Mouse (Mus musculus) testis, postnatal 14 days (tissue): Measurements from ENCODE around the gene Klhdc4.

ENCODE experiments used
- DNase-seq: peaks from one replicate; pipeline ENCODE4 v3.0.0; 2021; ENCODE audit warnings: low spot score

Gene Klhdc4

DNA sequence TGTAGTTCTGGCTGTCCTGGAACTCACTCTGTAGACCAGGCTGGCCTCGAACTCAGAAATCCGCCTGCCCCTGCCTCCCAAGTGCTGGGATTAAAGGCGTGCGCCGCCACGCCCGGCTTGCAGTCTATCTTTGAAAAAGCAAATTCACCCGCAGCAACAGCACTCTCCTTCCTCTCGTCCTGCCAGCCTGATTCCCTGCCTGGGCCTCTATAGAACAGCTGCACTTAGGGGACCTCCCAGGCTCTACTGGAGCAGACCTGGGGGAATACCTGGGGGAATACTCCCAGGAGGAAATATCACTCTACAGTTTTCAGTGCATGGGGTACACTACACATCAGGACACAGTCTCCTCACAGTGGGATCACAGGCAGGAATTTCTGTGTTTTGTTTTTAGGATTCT lies 19.9 kb upstream of the Klhdc4 start:
- no peak for DNase-seq

DNA sequence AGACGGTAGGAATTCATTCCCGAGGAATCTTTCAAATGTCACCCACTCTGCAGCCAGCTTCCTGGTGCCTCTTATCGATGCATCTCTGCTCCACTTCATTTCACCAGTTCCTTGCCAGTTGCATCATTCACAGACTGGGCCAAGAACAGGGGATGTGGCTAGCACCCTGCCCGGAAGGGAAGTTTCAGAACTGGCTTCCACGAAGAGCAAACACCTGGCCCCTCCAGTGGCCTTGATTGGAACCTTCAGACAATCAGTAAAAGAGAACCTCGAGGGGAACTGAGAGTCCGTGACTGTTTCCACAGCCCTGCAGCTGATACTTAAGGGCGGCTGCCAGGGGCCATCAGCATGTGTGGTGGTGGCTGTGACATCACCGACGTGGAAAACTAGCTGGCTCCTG lies 19.1 kb upstream of the Klhdc4 start:
- no peak for DNase-seq

DNA sequence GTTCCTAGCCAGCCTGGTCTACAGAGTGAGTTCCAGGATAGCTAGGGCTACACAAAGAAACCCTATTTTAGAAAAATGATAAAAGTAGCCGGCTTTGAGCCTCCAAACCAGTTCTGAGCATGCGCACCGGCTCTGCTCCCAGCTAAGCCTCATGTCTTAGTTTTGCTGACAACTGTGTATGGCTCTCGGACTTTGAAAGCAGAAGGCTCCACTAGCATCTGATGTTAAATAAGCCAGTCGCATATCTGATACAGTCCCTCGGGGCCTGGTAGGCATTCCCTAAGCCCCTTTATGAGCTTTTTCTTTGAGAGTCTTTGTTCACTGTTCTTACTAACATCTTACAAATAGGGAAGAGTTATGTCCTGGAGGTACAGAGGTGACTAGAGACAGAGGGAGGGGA lies 18.6 kb upstream of the Klhdc4 start:
- no peak for DNase-seq

DNA sequence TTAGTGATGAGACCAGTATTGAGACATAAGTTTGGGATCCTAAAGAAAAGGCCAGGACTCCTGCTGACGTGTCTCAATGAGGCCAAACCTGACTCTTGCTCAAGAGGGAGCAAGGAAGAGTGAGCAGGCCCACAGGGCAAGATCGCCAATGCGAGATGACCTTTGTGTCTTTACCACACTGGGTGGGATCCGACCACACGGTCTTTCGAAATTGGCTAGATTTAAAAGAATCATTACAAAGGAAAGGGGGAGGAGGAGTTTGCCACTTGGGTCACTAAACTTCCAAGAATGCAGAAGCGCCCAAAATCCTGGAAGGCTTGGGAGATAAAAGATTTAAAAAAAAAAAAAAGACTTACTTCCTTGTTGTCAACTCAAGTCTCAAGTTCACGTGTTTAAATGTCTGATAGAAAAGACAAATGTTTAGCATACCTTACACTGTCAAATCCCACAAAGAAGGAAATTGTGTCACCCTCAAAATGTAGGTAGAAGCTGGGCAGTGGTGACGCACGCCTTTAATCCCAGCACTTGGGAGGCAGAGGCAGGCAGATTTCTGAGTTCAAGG lies 18.0 kb upstream of the Klhdc4 start:
- no peak for DNase-seq

DNA sequence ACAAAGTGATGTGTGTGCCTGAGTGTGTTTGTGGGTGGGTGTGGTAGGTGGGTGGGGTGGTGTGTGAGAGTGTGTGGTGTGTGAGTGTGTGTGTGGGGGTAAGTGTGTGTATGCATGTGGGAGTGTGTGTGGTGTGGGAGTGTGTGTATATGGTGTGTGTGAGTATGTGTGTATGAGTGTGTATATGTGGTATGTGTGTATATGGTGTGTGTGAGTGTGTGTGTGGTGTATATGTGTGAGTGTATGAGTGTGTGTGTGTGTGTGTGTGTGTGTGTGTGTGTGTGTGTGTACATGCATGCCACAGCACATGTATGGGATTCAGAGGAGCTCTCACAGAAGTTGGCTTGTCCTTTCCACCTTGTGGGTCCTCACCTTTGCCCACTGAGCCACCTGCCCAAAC lies 17.4 kb upstream of the Klhdc4 start:
- DNase-seq: no peak

DNA sequence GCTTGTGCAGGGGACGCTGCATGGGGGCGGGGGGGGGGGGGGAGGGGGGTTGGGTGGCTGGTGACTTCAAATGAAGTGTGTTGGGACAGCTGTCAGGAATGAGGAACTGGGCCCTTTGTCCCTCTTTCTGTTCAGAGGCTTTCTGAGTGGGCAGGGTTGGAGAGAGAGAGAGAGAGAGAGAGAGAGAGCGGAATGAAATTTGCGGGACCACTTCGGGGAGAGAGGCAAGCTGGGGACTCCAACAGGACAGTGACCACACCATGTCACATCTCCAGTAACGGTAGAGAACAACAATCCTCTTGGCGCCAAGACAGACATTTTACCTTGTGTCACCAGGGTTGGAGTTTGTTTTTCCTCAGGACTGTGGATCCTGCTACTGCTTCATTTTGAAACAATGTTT lies 15.4 kb upstream of the Klhdc4 start:
- DNase-seq: no peak

DNA sequence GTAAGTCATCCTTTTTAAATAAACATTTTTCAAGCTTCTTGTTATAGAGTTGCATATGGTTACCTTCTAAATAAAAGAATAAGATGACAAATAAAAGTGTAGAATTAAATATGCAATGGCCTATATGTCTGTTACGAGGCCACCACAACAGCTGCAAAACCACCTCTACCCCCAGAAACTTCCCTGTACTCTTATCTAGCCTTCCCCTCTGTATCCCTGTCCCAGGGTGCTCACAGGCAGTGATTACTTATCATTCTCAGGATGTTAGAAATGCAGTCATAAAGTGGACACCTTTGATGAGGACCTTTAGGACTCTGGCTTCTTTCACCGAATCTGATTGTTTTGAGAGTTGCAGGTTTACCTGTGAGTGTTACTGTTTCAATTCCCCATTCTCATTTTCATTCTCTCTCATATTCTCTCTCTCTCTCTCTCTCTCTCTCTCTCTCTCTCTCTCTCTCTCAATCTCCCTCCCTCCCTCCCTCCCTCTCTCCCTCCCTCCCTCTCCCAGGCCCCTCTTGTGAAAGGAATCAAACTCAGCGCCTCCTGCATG lies 13.9 kb upstream of the Klhdc4 start:
- no peak for DNase-seq

DNA sequence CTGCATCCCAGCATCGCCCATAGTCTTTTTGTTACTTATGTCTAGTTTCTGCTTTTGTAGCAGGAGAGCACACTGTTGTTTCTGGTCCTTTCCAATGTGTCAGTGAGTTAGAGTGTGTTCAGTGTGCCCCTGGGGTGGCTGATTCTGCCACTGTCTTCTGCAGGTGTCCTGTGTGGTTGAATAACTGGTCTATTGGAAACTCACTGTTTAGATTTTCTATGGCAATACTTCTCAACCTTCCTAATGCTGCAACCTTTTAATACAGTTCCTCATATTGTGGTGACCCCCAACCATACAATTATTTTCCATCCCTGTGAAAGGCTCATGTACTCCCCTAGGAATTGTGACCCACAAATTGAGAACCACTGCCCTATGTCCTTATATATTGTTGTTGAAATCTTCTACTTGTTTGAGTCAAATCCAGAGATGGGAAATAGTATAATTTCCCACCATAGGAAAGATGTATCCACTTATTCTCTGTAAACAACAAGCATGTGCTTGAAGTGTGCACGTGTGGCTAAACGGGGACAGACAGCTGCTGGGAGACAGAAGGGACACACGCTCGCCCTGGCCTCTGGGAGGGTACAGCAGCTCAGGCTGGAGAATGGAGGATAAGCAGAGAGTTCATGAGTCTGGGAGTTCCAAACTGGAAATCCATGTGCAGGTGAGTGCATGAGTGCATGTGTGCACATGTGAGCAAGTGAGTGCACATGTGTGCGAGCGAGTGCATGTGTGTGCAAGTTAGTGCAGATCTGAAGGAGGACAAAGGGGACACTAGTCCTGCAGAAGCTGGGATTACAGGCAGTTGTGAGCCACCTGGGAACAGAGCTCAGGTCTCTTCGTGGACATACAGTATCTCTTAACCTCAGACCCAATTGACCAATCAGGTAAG lies 12.9 kb upstream of the Klhdc4 start:
- no peak for DNase-seq

DNA sequence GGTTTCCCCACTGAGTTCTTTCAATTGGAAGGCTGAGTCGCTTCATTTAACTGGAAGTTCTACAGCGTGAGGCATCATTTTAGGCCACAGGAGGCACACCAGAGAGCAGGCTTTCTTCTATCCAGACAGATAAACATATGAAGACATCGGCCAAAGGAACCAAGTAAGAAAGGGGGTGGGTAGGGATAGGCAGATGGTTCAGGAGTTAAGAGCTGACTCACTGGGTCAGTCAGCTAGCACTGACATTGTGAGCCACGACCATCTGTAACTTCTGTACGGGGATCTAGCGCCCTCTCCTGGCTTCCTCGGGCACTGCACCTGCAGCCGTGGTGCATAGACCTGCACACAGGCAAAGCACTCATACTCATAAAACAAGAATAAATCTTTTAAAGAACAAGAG lies 11.9 kb upstream of the Klhdc4 start:
- DNase-seq: peak; percentile 59

DNA sequence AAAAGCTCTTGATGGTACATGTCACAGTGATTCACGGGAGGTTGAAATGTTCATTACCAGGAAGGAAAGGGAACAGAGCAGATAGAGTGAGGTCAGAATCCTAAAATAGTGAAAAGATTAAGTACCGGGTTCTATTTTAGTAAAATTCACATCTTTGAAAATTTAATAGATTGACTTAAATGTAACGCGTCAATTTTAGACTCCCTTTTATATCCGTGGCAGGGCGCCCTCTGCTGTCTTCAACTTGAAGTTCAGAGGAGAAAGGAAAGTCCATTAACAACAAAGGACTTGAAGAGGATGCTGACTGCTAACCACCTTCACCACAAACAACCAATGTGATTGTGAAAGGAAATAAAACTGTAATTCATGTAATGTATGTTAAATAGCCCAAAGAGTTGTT lies 3.1 kb upstream of the Klhdc4 start:
- DNase-seq: no peak

DNA sequence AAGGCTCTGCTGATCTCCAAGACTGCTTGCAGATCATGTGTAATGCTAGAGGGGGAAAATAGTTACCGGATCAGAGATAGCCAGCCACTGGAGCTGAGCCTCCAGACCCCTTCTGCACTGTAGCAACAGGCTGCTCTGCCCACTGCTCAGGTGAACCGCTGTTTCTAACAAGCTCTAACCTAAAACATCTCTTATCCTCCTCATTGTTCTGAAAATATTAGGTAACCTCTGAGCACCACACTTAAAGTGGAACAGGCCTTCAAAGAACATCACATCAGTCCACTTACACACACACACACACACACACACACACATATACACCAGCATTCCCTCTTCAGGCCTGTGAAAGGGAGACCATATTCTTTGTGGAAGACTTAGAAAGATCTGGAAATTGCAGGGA lies 2.7 kb upstream of the Klhdc4 start:
- DNase-seq: no peak

DNA sequence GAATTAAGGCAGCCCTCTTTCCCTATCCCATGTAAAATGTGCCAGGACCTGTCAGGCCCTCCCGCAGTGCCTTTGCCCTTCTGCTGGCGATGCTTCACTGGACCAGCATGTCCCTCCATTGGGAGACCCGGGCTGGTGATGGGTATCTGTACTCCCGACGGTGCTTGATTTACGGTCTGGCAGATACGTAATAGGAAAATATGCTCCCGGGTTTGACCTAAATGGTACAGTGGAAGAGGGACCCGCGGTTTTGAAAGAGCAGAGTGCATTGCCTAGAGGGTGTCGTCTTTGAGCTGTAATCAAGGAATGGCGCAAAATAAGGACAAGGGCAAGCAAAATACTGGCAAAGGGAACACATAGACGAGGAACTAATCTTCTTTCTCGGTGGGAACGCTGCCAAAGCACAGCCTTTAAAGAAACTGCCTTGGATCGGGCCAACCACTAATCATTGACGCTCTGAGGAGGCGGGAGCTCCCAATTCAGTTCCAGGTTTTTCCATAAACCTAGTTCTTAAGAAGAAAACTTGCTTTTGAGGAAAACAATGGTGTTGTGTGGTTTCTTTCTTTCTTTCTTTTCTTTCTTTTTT lies 501 bp upstream of the Klhdc4 start:
- DNase-seq: peak; percentile 59

DNA sequence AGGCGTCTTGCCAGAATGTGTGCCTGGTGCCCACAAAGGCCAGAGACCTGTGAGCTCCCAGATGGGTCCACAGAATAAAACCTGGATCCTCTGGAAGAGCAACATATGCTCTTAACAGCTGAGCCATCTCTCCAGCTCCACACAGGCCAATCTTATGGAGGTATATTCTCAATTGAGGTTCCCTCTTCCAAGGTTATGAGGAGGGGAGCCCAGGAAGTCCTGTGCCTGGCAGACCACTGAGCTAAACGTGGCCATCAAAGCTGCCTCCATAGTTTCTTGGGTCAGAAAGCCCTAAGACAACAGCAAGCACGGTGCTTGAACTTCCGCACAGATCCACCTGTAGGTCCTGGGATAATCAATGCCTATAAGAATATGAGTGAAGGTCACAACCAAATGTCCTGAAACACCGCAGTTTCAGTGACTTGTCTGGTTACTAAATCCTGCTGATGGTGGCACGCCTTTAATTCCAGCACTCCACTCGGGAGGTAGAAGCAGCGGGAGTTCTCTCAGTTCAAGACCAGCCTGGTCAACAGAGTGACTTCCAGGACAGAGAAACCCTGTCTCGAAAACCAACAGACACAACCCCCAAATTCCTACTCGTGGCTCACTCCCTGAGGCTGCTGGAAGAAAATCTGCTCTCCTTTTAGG lies 869 bp downstream of the Klhdc4 start:
- DNase-seq: no peak

DNA sequence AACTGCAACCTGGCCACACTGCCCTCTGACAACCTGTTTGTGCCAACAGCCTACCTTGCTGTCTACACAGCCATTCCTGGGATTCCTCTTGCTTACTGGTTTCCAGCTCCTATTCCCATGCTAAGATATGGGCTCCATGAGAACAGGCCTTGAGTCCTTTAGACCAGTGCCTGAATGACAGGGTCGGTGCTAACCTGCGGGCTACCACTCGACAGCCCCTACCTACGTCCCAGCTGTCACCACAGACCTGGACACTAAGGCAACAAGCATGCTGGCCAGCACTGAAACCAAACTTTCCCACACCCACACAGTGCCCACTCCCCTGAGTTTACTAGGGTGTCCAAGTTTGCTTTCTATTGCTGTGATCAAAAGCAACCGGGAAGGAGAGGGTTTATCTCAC lies 1.6 kb downstream of the Klhdc4 start:
- no peak for DNase-seq

DNA sequence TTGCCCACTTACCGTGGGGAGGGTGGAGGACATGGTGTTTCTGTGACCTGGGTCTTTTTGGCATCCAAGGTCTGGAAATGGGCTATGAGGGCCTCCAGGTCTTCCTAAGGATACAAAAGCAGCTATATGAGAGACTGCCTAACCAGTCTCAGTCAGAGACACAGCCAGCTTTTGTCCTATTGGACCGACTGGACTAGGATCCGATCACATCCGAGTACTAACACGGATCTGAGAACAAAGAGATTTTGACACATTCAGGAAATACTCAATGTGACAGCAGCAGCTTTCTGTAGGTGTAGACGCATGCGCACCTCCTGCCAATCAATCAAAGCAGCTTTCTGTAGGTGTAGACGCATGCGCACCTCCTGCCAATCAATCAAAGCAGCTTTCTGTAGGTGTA lies 7.6 kb downstream of the Klhdc4 start:
- DNase-seq: peak; percentile 68

DNA sequence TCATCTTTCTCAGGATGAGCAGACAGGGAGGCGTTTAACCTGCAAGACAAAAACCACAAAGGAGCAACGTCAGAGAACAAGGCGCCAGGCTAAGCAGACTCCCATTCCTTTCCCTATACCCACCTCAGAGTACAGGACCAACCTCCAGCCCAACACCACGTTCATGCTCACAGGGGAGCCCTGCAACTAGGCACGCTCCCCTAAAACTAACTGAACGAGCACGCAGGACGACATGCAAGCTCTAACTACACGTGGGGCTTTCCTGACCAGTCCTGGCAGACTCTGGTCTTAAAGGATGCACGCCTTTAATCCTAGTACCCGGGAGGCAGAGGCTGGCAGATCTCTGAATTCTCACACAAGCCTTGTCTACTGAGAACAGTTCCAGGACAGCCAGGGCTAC lies 8.0 kb downstream of the Klhdc4 start:
- no peak for DNase-seq

DNA sequence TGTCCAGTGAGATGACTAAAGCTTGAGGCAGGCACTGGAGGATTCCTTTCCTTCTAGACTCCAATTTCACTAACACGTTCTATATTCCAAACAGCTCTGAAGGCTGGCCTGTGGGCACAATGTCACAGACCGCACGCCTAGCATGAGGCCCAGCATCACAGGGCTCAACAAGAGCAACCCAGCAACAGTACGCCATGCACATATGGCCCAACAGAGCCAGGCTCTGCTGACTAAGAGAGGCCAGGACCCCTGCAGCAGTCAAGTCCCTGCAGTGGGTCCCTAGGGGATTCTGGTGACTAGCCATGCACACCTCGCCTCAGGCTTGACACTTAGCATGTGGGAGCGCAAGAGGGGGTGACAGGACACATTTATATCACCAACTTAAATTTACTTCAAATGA lies 8.5 kb downstream of the Klhdc4 start:
- no peak for DNase-seq

DNA sequence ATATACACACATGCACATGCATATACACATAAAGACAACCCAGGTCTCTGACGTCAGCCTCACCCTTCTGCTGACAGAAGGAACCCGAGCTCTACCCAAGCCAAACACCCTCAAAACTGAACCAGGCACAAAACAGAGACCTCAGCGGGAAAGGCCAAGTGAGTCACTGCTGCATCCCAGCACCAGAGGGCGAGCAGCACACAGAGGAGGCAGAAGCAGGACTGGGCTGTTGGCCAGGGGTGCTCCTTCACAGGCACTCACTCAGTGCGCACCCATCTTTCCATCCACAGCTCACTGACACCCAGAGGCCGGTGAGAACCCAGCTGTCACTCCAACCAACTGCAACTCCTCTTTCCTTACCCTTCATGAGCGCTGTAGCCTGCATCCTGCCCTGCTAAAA lies 11.1 kb downstream of the Klhdc4 start:
- DNase-seq: no peak

DNA sequence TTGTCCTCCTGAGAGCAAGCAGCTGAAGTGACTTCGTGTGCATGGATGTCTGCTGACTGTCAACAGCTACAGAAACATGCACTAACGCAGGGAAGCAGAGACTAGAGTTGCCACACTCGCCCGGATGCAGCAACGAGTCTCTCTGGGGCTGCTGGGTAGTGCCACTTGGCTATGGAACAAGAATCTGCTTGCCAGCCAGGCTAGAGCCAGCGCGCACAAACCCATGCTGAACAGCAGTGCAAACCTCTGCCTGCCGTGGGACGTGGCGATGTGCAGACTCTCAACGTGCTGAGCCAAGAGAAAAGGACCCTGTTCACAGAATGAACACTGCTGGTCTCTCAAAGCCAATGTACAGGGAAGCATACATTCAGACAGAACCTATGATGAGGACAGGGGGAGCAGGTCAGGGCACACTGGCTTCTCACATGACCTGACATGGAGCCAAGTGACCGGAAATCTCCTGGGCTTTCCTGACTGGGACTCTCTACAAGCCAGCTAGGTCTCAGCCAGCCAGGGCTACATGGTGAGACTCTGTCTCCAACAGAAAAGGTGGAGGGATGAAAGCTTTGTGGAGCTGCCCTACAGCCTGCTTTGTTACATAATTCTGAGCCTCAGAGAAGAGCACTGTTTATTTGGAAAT lies 17.3 kb downstream of the Klhdc4 start:
- no peak for DNase-seq

DNA sequence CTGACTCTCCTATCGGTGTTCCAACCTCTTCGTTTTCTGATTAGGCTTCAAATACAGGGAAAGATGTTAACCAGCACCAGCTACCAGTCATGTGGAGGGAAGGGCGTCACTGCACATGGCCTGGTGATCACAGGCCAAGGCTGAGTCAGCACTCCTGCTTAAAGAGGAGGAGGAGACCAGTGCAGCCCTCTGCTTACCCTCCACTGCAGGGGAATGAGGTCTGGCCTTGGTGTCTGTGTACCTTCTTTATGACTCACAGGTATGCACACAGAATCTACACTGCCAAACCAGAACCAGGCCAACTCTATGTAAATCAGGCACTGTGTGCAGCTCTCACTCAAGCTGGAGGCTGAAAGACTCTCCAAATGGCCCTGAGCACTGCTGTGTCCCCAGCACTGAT lies 17.9 kb downstream of the Klhdc4 start:
- no peak for DNase-seq

DNA sequence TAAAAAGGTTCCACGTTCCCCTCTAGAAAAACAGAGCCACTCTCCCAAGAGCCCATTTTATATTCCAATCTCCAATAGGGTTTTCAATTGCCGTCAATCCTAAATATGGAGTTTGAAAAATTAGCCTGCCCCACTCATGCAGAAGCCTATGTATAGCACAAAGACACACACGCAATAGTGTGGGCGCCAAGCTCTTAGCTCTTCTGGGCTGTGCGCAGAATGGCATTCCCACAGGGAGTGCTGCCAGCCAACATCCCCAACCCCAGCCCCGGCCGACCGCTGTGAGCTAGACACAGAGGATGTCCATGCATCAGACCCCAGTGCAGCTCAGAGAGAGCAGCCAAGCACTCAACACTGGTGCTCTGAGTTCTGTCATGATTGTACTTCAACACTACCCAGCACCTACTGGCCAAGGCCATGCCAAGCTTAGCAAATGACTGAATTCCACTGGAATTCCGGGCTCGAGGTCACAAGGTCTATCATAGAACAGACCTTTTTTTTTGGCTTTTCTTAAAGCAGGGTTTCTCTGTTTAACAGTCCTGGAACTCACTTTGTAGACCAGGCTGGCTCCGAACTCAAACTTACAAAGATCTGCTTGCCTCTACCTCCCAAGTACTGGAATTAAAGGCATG lies 19.7 kb downstream of the Klhdc4 start:
- no peak for DNase-seq

DNA sequence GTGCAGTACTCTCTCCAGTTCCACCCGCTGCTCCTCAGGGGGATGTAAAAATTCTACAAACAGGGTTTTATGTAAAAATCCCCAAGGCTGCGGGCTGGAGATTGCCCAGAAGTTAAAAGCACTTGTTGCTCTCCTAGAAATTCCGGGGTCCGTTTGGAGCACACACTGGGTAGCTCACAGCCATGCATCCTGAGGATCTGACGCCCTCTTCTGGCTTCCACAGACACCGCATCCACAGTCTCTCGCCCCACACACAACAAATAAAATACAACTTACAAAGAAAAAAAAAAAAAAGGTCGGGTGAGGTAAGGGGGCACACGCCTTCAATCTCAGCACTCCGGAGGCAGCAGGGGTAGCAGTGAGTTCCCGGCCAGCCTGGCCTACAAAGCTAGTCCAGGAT lies 21.3 kb downstream of the Klhdc4 start:
- DNase-seq: no peak
